Comparison of ENCODE assay signal across 9 mouse cellular contexts in the genomic region with DNA sequence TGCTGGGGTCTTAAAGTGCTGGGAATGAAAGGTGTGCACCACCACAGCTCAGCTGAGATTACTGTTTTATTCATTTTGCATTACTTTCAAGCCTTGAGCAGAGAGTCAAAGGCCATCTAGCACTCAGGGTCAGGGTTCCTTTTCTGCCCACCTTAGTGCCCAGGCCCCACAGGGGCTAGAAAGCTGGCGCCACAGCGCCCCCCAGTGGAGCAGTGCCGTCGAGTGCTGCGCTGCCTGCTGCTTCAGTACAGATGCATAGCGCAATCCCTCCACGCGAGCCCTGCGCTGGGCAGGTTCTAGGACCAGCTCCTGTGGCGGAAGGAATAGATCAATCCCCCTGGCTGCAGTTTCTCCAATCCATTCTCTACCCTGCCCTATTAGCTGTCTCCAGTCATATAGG. TPM values are rescaled to one million over a fixed set of nuclear protein-coding genes. Genes with fewer than 3 reads are reported as not detected.
DNase-seq lines count a peak whose midpoint lies in the region; ATAC-seq and TF ChIP-seq lines count a peak whose summit lies in the region.
"Had no signal": no experiment of that assay in that cellular context is flagged by ENCODE, and none has a peak within 500 bp of the region (broad histone marks: within the 10 kb centered on the region; RNA-seq: fewer than 3 reads in every experiment).

No protein-coding gene starts in this region.

- no peaks in the 10 kb centered on the region for H3K79me3 ChIP-seq in C2C12 (ENCODE audit: low read depth)

- no peak for DNase-seq in frontal cortex, postnatal 36 days (ENCODE audit: low spot score in 2 of 2)
- DNase-seq in cerebellum, postnatal 36 days = peak; percentile 47 to 63
- peak; percentile 87 for DNase-seq in limb, embryonic 11.5 days (ENCODE audit: low spot score)
- peak; percentile 86 for DNase-seq in neural tube, embryonic 11.5 days (ENCODE audit: low spot score)
- no peak for DNase-seq in layer of hippocampus, adult 8-10 months (ENCODE audit: low spot score in 2 of 2)

- no peak overlapping the region for H3K9ac ChIP-seq in heart, embryonic 16.5 days (ENCODE audit: low read length)
- no peak overlapping the region; the same call in 1 of the 2 replicates for H3K9ac ChIP-seq in limb, embryonic 11.5 days (ENCODE audit: low read length)
- 0 out of 2 replicates have a peak overlapping the region, but pooled peaks have one; percentile 35 for H3K9ac ChIP-seq in neural tube, embryonic 11.5 days (ENCODE audit: low read length)

- 0 out of 2 replicates have a peak, but pooled peaks have one; percentile 40 for ATAC-seq in frontal cortex, adult (ENCODE audit: low TSS enrichment)
- ATAC-seq in heart, embryonic 16.5 days (replicated peaks; ENCODE audit: extremely low read depth, insufficient read depth, low FRiP score) = peak; percentile 59; the same call in 1 of the 2 replicates
- no peak for ATAC-seq in limb, embryonic 11.5 days (ENCODE audit: insufficient number of reproducible peaks, low FRiP score, low TSS enrichment, low read depth)
- ATAC-seq in neural tube, embryonic 11.5 days (ENCODE audit: insufficient read depth, low FRiP score, low TSS enrichment) = peak; percentile 54

- peaks cover 5% of the 10 kb centered on the region for H3K36me3 ChIP-seq in C2C12 (ENCODE audit: control insufficient read depth, insufficient read depth)
- peaks cover 13% of the 10 kb centered on the region for H3K36me3 ChIP-seq in heart, embryonic 16.5 days (ENCODE audit: control insufficient read depth, insufficient read depth)
- H3K36me3 ChIP-seq in limb, embryonic 11.5 days (ENCODE audit: control insufficient read depth, insufficient read depth, low read length) = no peaks in the 10 kb centered on the region
- H3K36me3 ChIP-seq in neural tube, embryonic 11.5 days (ENCODE audit: control insufficient read depth, insufficient read depth, low read length) = no peaks in the 10 kb centered on the region

- WGBS in heart, embryonic 16.5 days = 28% methylated on average over 10 of the region's 10 CpGs
- WGBS in limb, embryonic 11.5 days = 9% methylated on average over 10 of the region's 10 CpGs
- WGBS in neural tube, embryonic 11.5 days = 16% methylated on average over 10 of the region's 10 CpGs

- H3K79me2 ChIP-seq in C2C12 (ENCODE audit: control insufficient read depth, insufficient read depth) = no peaks in the 10 kb centered on the region

- no peaks in the 10 kb centered on the region for H3K9me3 ChIP-seq in heart, embryonic 16.5 days (replicated peaks; ENCODE audit: control insufficient read depth, low read length)
- H3K9me3 ChIP-seq in limb, embryonic 11.5 days (ENCODE audit: control insufficient read depth, low read length) = no peaks in the 10 kb centered on the region
- H3K9me3 ChIP-seq in neural tube, embryonic 11.5 days (ENCODE audit: control insufficient read depth, low read length) = no peaks in the 10 kb centered on the region

- peak; percentile 83 for TF ChIP-seq CTCF in C2C12 (IDR thresholded peaks at IDR 0.05; ENCODE audit: control insufficient read depth, insufficient read depth, insufficient read length)

- H3K4me2 ChIP-seq in heart, embryonic 16.5 days (ENCODE audit: low read depth, low read length) = no peak overlapping the region
- peak overlapping the region; percentile 58 for H3K4me2 ChIP-seq in limb, embryonic 11.5 days (ENCODE audit: low read depth, severe bottlenecking)
- peak overlapping the region; percentile 27 for H3K4me2 ChIP-seq in neural tube, embryonic 11.5 days (ENCODE audit: low read depth)

- H3ac ChIP-seq in C2C12 (ENCODE audit: control insufficient read depth, insufficient read length, low read depth) = no peak overlapping the region

- H3K4me3 ChIP-seq in C2C12 (ENCODE audit: insufficient read depth, poor library complexity, severe bottlenecking) = no peak overlapping the region
- no peak overlapping the region for H3K4me3 ChIP-seq in heart, embryonic 16.5 days (ENCODE audit: low read length)
- peak overlapping the region; percentile 14 for H3K4me3 ChIP-seq in limb, embryonic 11.5 days (ENCODE audit: low read depth, low read length)
- peak overlapping the region; percentile 7 for H3K4me3 ChIP-seq in neural tube, embryonic 11.5 days (ENCODE audit: low read depth, low read length)

- H3K27me3 ChIP-seq in C2C12 (ENCODE audit: control insufficient read depth, insufficient read depth, insufficient read length) = no peaks in the 10 kb centered on the region
- H3K27me3 ChIP-seq in heart, embryonic 16.5 days (ENCODE audit: control insufficient read depth, insufficient read depth, low read length) = no peaks in the 10 kb centered on the region; the same call in 1 of the 2 replicates
- H3K27me3 ChIP-seq in limb, embryonic 11.5 days (ENCODE audit: control insufficient read depth, insufficient read depth, low read length) = peaks cover 21% of the 10 kb centered on the region
- H3K27me3 ChIP-seq in neural tube, embryonic 11.5 days (ENCODE audit: control insufficient read depth, insufficient read depth, low read length) = peaks cover 6% of the 10 kb centered on the region

- no peak overlapping the region for H3K27ac ChIP-seq in heart, embryonic 16.5 days (ENCODE audit: low read length)
- H3K27ac ChIP-seq in limb, embryonic 11.5 days (replicated peaks; ENCODE audit: low read depth, low read length) = no peak overlapping the region
- no peak overlapping the region for H3K27ac ChIP-seq in neural tube, embryonic 11.5 days (ENCODE audit: low read depth, low read length)
- H3K27ac ChIP-seq: macrophage had no signal

- no peaks in the 10 kb centered on the region; the same call in 1 of the 2 replicates for H3K4me1 ChIP-seq in heart, embryonic 16.5 days (ENCODE audit: control insufficient read depth, insufficient read depth, low read length)
- peaks cover 2% of the 10 kb centered on the region; the same call in 1 of the 2 replicates for H3K4me1 ChIP-seq in limb, embryonic 11.5 days (ENCODE audit: control insufficient read depth, insufficient read depth, low read length)
- H3K4me1 ChIP-seq in neural tube, embryonic 11.5 days (ENCODE audit: control insufficient read depth, insufficient read depth, low read length) = peaks cover 3% of the 10 kb centered on the region; the same call in 1 of the 2 replicates

TF ChIP-seq in C2C12, 6 proteins besides CTCF, POLR2A, EP300 and RAD21:
- TF ChIP-seq USF1 (IDR thresholded peaks at IDR 0.05; ENCODE audit: low read depth) = no peak

RNA-seq across cellular contexts. Expression of gene Nradd, which starts 6.9 kb away (rescaled TPM):
- polyA plus RNA-seq in C2C12 (2012; fragmentation: generic; extraction: Trizol) = 87.7 TPM
- polyA plus RNA-seq in heart, embryonic 16.5 days (2015; fragmentation: Nextera tagmentation; extraction: Ambion mirVana) = 16.4 and 17.2 TPM in 2 replicates
- 28.3 and 36.5 TPM in 2 replicates for polyA plus RNA-seq in limb, embryonic 11.5 days (2014; fragmentation: Nextera tagmentation; extraction: Ambion mirVana)
- polyA plus RNA-seq in neural tube, embryonic 11.5 days (2014; fragmentation: Nextera tagmentation; extraction: Ambion mirVana) = 23.4 and 24.3 TPM in 2 replicates
- total RNA-seq in layer of hippocampus, adult 8-10 months (2022) = 1 to 10 TPM; 2.0 to 4.6 (median 3.0) TPM

RNA-seq across cellular contexts. Expression of gene Nbeal2, which starts 22.8 kb away (rescaled TPM):
- polyA plus RNA-seq in C2C12 (2012; fragmentation: generic; extraction: Trizol) = 3.3 TPM
- polyA plus RNA-seq in heart, embryonic 16.5 days (2015; fragmentation: Nextera tagmentation; extraction: Ambion mirVana) = 3.3 and 3.8 TPM in 2 replicates
- polyA plus RNA-seq in limb, embryonic 11.5 days (2014; fragmentation: Nextera tagmentation; extraction: Ambion mirVana) = 0.35 and 0.53 TPM in 2 replicates
- 0.87 and 1.1 TPM in 2 replicates for polyA plus RNA-seq in neural tube, embryonic 11.5 days (2014; fragmentation: Nextera tagmentation; extraction: Ambion mirVana)
- total RNA-seq in layer of hippocampus, adult 8-10 months (2022) = 10 to 100 TPM; 15.1 to 18.5 (median 18.1) TPM

RNA-seq across cellular contexts. Expression of gene Ccdc12, which starts 25.1 kb away (rescaled TPM):
- 86.7 TPM for polyA plus RNA-seq in C2C12 (2012; fragmentation: generic; extraction: Trizol)
- 139 and 147 TPM in 2 replicates for polyA plus RNA-seq in heart, embryonic 16.5 days (2015; fragmentation: Nextera tagmentation; extraction: Ambion mirVana)
- polyA plus RNA-seq in limb, embryonic 11.5 days (2014; fragmentation: Nextera tagmentation; extraction: Ambion mirVana) = 147 and 150 TPM in 2 replicates
- 131 and 134 TPM in 2 replicates for polyA plus RNA-seq in neural tube, embryonic 11.5 days (2014; fragmentation: Nextera tagmentation; extraction: Ambion mirVana)
- total RNA-seq in layer of hippocampus, adult 8-10 months (2022) = 10 to 100 TPM; 46.4 to 61.2 (median 57.8) TPM

Comparison
In these comparisons a context has a peak if more than half of its experiments do, and no peak if none do; other contexts are left out.
1. DNase-seq: peak in cerebellum, postnatal 36 days (2 of 2), limb, embryonic 11.5 days (single experiment) and neural tube, embryonic 11.5 days (single experiment); none in frontal cortex, postnatal 36 days (0 of 2) and layer of hippocampus, adult 8-10 months (0 of 2).
2. H3K4me3 ChIP-seq: peak in limb, embryonic 11.5 days (single experiment) and neural tube, embryonic 11.5 days (single experiment); none in C2C12 (single experiment) and heart, embryonic 16.5 days (single experiment).